Mouse (Mus musculus): ENCODE measurements at regions not wholly inside any gene's neighbourhood (a gene's known extent, or its start where the extent isn't known, plus 50 kb on each side); places are given as distances from the start of the nearest gene placed in this dataset.
"Not testable (repeated sequence)": the region's sequence is repeated elsewhere in the genome, so short reads cannot be mapped to it uniquely, and the experiment has no call there.

GRCm38 (mm10) chr2:22038780-22039179 lies 188.5 kb upstream of the Myo3a start:
- TF ChIP-seq CTCF (IDR thresholded peaks at IDR 0.05; ENCODE audit: low read depth, low read length), result no peak
- TF ChIP-seq POLR2A (IDR thresholded peaks at IDR 0.05; ENCODE audit: borderline replicate concordance, low read depth, low read length), result no peak

GRCm38 (mm10) chr2:22043937-22044336 lies 183.4 kb upstream of the Myo3a start:
- not testable (repeated sequence) for H3K4me1 ChIP-seq (ENCODE audit: control insufficient read depth, insufficient read depth, low read length); H3K27ac ChIP-seq (ENCODE audit: insufficient read depth, low read depth, low read length); H3K4me3 ChIP-seq (ENCODE audit: insufficient read depth, low read length)

More at GRCm38 (mm10) chr2:22038780-22039179, 188.5 kb upstream of the Myo3a start:
- Histone ChIP-seq H3K4me1 (ENCODE audit: control insufficient read depth, insufficient read depth, low read length) (no peaks in the 10 kb centered on the region), H3K27ac (ENCODE audit: insufficient read depth, low read depth, low read length) (no peak overlapping the region), H3K4me3 (ENCODE audit: insufficient read depth, low read length) (no peak overlapping the region)

- no peaks in the 10 kb centered on the region for H3K4me1 ChIP-seq (ENCODE audit: control insufficient read depth, insufficient read depth, low read length)
- no peak overlapping the region for H3K27ac ChIP-seq (ENCODE audit: insufficient read depth, low read depth, low read length)
- H3K4me3 ChIP-seq (ENCODE audit: insufficient read depth, low read length), result no peak overlapping the region
- TF ChIP-seq CTCF (IDR thresholded peaks at IDR 0.05; ENCODE audit: low read depth, low read length) (no peak), POLR2A (IDR thresholded peaks at IDR 0.05; ENCODE audit: borderline replicate concordance, low read depth, low read length) (no peak)
Measured at GRCm38 (mm10) chr2:22044949-22045348, 182.4 kb upstream of the Myo3a start.

- H3K4me1 ChIP-seq (ENCODE audit: control insufficient read depth, insufficient read depth, low read length), result no peaks in the 10 kb centered on the region
- no peak overlapping the region for H3K4me3 ChIP-seq (ENCODE audit: insufficient read depth, low read length)
- no peak overlapping the region for H3K27ac ChIP-seq (ENCODE audit: insufficient read depth, low read depth, low read length)
- TF ChIP-seq POLR2A (IDR thresholded peaks at IDR 0.05; ENCODE audit: borderline replicate concordance, low read depth, low read length) (no peak), CTCF (IDR thresholded peaks at IDR 0.05; ENCODE audit: low read depth, low read length) (no peak)
Measured at GRCm38 (mm10) chr2:22047465-22047864, 179.8 kb upstream of the Myo3a start.

GRCm38 (mm10) chr2:22066535-22066934 lies 160.8 kb upstream of the Myo3a start:
- Histone ChIP-seq H3K27ac (ENCODE audit: insufficient read depth, low read depth, low read length) (no peak overlapping the region), H3K4me3 (ENCODE audit: insufficient read depth, low read length) (no peak overlapping the region), H3K4me1 (ENCODE audit: control insufficient read depth, insufficient read depth, low read length) (no peaks in the 10 kb centered on the region)
- TF ChIP-seq CTCF (IDR thresholded peaks at IDR 0.05; ENCODE audit: low read depth, low read length), result no peak
- no peak for TF ChIP-seq POLR2A (IDR thresholded peaks at IDR 0.05; ENCODE audit: borderline replicate concordance, low read depth, low read length)

GRCm38 (mm10) chr2:22096848-22097247 lies 130.5 kb upstream of the Myo3a start:
- H3K4me3 ChIP-seq (ENCODE audit: insufficient read depth, low read length), result no peak overlapping the region
- H3K4me1 ChIP-seq (ENCODE audit: control insufficient read depth, insufficient read depth, low read length), result no peaks in the 10 kb centered on the region
- H3K27ac ChIP-seq (ENCODE audit: insufficient read depth, low read depth, low read length), result no peak overlapping the region
- no peak for TF ChIP-seq POLR2A (IDR thresholded peaks at IDR 0.05; ENCODE audit: borderline replicate concordance, low read depth, low read length)
- TF ChIP-seq CTCF (IDR thresholded peaks at IDR 0.05; ENCODE audit: low read depth, low read length), result no peak

GRCm38 (mm10) chr2:22105150-22105549 lies 122.2 kb upstream of the Myo3a start:
- TF ChIP-seq POLR2A (IDR thresholded peaks at IDR 0.05; ENCODE audit: borderline replicate concordance, low read depth, low read length) (no peak), CTCF (IDR thresholded peaks at IDR 0.05; ENCODE audit: low read depth, low read length) (no peak)
- Histone ChIP-seq H3K4me1 (ENCODE audit: control insufficient read depth, insufficient read depth, low read length) (no peaks in the 10 kb centered on the region), H3K27ac (ENCODE audit: insufficient read depth, low read depth, low read length) (no peak overlapping the region), H3K4me3 (ENCODE audit: insufficient read depth, low read length) (no peak overlapping the region)

- TF ChIP-seq POLR2A (IDR thresholded peaks at IDR 0.05; ENCODE audit: borderline replicate concordance, low read depth, low read length) (no peak), CTCF (IDR thresholded peaks at IDR 0.05; ENCODE audit: low read depth, low read length) (no peak)
- Histone ChIP-seq H3K4me3 (ENCODE audit: insufficient read depth, low read length) (no peak overlapping the region), H3K4me1 (ENCODE audit: control insufficient read depth, insufficient read depth, low read length) (no peaks in the 10 kb centered on the region), H3K27ac (ENCODE audit: insufficient read depth, low read depth, low read length) (no peak overlapping the region)
Measured at GRCm38 (mm10) chr2:22149721-22150120, 77.6 kb upstream of the Myo3a start.

GRCm38 (mm10) chr2:22156576-22156975 lies 70.7 kb upstream of the Myo3a start:
- TF ChIP-seq POLR2A (IDR thresholded peaks at IDR 0.05; ENCODE audit: borderline replicate concordance, low read depth, low read length) (no peak), CTCF (IDR thresholded peaks at IDR 0.05; ENCODE audit: low read depth, low read length) (no peak)
- Histone ChIP-seq H3K27ac (ENCODE audit: insufficient read depth, low read depth, low read length) (no peak overlapping the region), H3K4me3 (ENCODE audit: insufficient read depth, low read length) (no peak overlapping the region), H3K4me1 (ENCODE audit: control insufficient read depth, insufficient read depth, low read length) (no peaks in the 10 kb centered on the region)

GRCm38 (mm10) chr2:22165443-22165842 lies 61.9 kb upstream of the Myo3a start:
- TF ChIP-seq POLR2A (IDR thresholded peaks at IDR 0.05; ENCODE audit: borderline replicate concordance, low read depth, low read length), result no peak
- TF ChIP-seq CTCF (IDR thresholded peaks at IDR 0.05; ENCODE audit: low read depth, low read length), result no peak
- Histone ChIP-seq H3K4me1 (ENCODE audit: control insufficient read depth, insufficient read depth, low read length) (no peaks in the 10 kb centered on the region), H3K27ac (ENCODE audit: insufficient read depth, low read depth, low read length) (no peak overlapping the region)

GRCm38 (mm10) chr2:22165919-22166318 lies 61.4 kb upstream of the Myo3a start:
- TF ChIP-seq CTCF (IDR thresholded peaks at IDR 0.05; ENCODE audit: low read depth, low read length) (no peak), POLR2A (IDR thresholded peaks at IDR 0.05; ENCODE audit: borderline replicate concordance, low read depth, low read length) (no peak)
- Histone ChIP-seq H3K4me3 (ENCODE audit: insufficient read depth, low read length) (no peak overlapping the region), H3K27ac (ENCODE audit: insufficient read depth, low read depth, low read length) (no peak overlapping the region), H3K4me1 (ENCODE audit: control insufficient read depth, insufficient read depth, low read length) (no peaks in the 10 kb centered on the region)

More at GRCm38 (mm10) chr2:22165443-22165842, 61.9 kb upstream of the Myo3a start:
- no peak overlapping the region for H3K4me3 ChIP-seq (ENCODE audit: insufficient read depth, low read length)

All from bone marrow macrophage, adult 2 months (primary cell).